Mouse (Mus musculus) heart, embryonic 14.5 days (tissue): ENCODE measurements around the gene Sh3pxd2a. TPM values are rescaled to one million over a fixed set of nuclear protein-coding genes. Genes with fewer than 3 reads are reported as not detected.

Source experiments
- ATAC-seq: fragments of 200-750 bp; cut with Nextera tagmentation; 2 replicates; pipeline ENCODE4 v1.8.0; 2017; ENCODE audit warnings: low read depth, moderate TSS enrichment; ENCODE audit not compliant: insufficient number of reproducible peaks, insufficient read depth, low FRiP score
- H3K27ac ChIP-seq, 2 experiments: fragments of 200-500 bp in 1 of 2; fragments of 300-500 bp in 1 of 2; sonication (generic) in 1 of 2; replicated peaks in 1 of 2; 2 replicates each; pipeline ENCODE4 v1.5.1; 2012 to 2014; ENCODE audit warnings: low read depth in 2 of 2, low read length in 2 of 2, control low read depth in 1 of 2, mild to moderate bottlenecking in 1 of 2, mixed read lengths in 1 of 2; ENCODE audit not compliant: control insufficient read depth in 1 of 2, insufficient read depth in 1 of 2
- H3K27me3 ChIP-seq: fragments of 300-500 bp; sonication (generic); 2 replicates; pipeline ENCODE4 v1.6.1; 2014; ENCODE audit warnings: mild to moderate bottlenecking, low read length, control low read depth; ENCODE audit not compliant: control insufficient read depth, insufficient read depth
- H3K36me3 ChIP-seq: fragments of 300-500 bp; sonication (generic); 2 replicates; pipeline ENCODE4 v1.6.1; 2014; ENCODE audit warnings: mild to moderate bottlenecking, control low read depth, low read length, mixed read lengths; ENCODE audit not compliant: control insufficient read depth, insufficient read depth
- H3K4me1 ChIP-seq, 2 experiments: fragments of 200-500 bp in 1 of 2; fragments of 300-500 bp in 1 of 2; sonication (generic) in 1 of 2; 2 replicates each; pipeline ENCODE4 v1.6.1; 2012 to 2014; ENCODE audit warnings: low read length in 2 of 2, control low read depth in 1 of 2, mixed read lengths in 1 of 2; ENCODE audit not compliant: control insufficient read depth in 2 of 2, insufficient read depth in 2 of 2
- H3K4me2 ChIP-seq: fragments of 300-500 bp; sonication (generic); 2 replicates; pipeline ENCODE4 v1.6.1; 2014; ENCODE audit warnings: mild to moderate bottlenecking, low read length
- H3K4me3 ChIP-seq, 2 experiments: fragments of 200-500 bp in 1 of 2; fragments of 300-500 bp in 1 of 2; sonication (generic) in 1 of 2; 2 replicates each; pipeline ENCODE4 v1.5.1; 2012 to 2014; ENCODE audit warnings: low read length in 2 of 2, mild to moderate bottlenecking in 2 of 2, control low read depth in 1 of 2, low read depth in 1 of 2, moderate library complexity in 1 of 2; ENCODE audit not compliant: control insufficient read depth in 1 of 2, insufficient read depth in 1 of 2
- H3K9ac ChIP-seq: fragments of 300-500 bp; sonication (generic); 2 replicates; pipeline ENCODE4 v1.6.1; 2014; ENCODE audit warnings: mild to moderate bottlenecking, low read length
- H3K9me3 ChIP-seq: fragments of 300-500 bp; sonication (generic); 2 replicates; pipeline ENCODE4 v1.6.1; 2016; ENCODE audit warnings: low read length, control low read depth; ENCODE audit not compliant: control insufficient read depth
- WGBS: fragments of 180-500 bp; shearing (Covaris S2); extraction: QIAGEN DNeasy Blood & Tissue Kit; methylation state at CpG from one replicate; pipeline ENCODE4 v1.1.7; 2014; 5-methylcytosine and 5-hydroxymethylcytosine counted together
- polyA plus RNA-seq: library from polyadenylated mRNA; unstranded; fragments of >200 nt; fragmentation: Nextera tagmentation; extraction: Ambion mirVana; gene quantifications from 2 replicates; pipeline ENCODE4 v1.2.1, GENCODE M21; 2014

The Sh3pxd2a gene
- 8.5 and 9.7 TPM in 2 replicates for polyA plus RNA-seq

GRCm38 (mm10) chr19:47464304-47465241, at the start of gene Sh3pxd2a:
Gene Sh3pxd2a, minus strand, starts transcription at chr19:47464401.
- peaks cover 13 to 47% of the 10 kb centered on the region in 2 experiments for H3K4me1 ChIP-seq
- no peaks in the 10 kb centered on the region; the same call in 1 of the 2 replicates for H3K9me3 ChIP-seq
- peak; percentile 84 for ATAC-seq
- H3K27ac ChIP-seq = peak within 1 kb of the TSS; percentile 83 to 96
- peak within 1 kb of the TSS; percentile 95 for H3K9ac ChIP-seq
- peak within 1 kb of the TSS; percentile 84 to 89 for H3K4me3 ChIP-seq
- WGBS = 1% methylated on average over 69 of the region's 70 CpGs
- peaks cover 15% of the 10 kb centered on the region for H3K36me3 ChIP-seq
- no peaks in the 10 kb centered on the region for H3K27me3 ChIP-seq
- H3K4me2 ChIP-seq = peak within 1 kb of the TSS; percentile 79

DNA sequence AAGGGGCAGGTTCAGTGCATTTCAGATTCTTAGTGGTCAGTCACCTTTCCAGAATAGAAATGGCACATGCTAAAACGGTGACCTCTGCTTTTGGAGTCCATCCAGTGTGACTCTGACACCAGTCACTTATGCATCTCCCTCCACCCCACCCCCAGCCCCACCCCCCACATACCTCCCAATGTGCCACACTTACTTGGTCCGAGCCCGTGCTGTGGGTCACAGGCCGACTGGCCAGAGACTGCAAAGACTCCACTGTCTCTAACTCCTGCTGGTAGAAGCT, 49.4 kb upstream of the Sh3pxd2a start:
- peak; percentile 24; the same call in 1 of the 2 replicates for ATAC-seq
- Histone ChIP-seq H3K9ac (no peak overlapping the region), H3K36me3 (peaks cover 37% of the 10 kb centered on the region), H3K4me2 (no peak overlapping the region), H3K27me3 (no peaks in the 10 kb centered on the region), H3K4me3 (no peak overlapping the region), H3K9me3 (no peaks in the 10 kb centered on the region), H3K27ac (peak overlapping the region; percentile 63 to 86), H3K4me1 (peaks cover 33 to 67% of the 10 kb centered on the region in 2 experiments)
- WGBS = 24% methylated on average over 4 of the region's 4 CpGs

DNA sequence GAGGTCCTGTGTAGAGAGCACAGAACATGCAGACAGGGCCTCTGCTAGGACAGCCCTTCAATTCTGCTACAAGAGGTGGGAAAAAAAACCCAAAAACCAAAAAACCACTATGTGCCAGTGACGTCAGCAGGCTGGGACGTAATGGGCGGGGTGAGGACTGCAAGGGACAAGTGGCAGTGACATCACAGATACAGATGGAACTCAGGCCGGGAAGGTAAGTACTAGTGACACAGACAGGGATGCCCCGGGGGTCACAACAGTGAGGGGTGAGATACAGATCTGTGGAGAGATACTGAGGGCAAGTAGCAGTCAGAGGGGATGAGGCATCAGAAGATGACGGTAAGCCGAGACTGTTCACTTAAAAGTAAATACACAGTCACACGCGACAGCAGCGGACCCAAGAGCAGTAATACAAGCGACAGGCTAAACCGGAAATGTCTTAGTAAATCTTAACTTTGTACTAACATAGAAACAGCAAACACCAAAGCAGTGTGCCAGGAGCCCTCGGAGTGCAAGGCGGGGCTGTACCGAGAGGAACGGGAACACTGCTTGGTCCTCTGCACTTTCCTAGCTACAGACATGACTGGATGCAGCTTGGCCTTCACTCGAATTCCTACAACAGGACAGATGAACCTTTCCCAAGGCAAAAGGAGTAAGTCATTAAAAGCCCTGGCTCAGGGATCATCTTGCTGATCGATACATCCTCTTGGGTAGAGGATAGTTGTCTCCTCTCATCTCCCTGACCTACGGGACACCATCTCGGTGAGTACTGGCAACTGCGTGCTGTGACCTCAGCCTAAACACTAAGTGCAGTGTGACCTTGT, 48.8 kb upstream of the Sh3pxd2a start:
- WGBS = 68% methylated on average over 21 of the region's 21 CpGs
- H3K4me1 ChIP-seq = peaks cover 36 to 73% of the 10 kb centered on the region in 2 experiments
- H3K4me2 ChIP-seq = no peak overlapping the region
- no peak overlapping the region for H3K4me3 ChIP-seq
- H3K27me3 ChIP-seq = no peaks in the 10 kb centered on the region
- ATAC-seq = no peak
- H3K27ac ChIP-seq = peak overlapping the region; percentile 63 to 86
- H3K9me3 ChIP-seq = no peaks in the 10 kb centered on the region
- no peak overlapping the region; the same call in 1 of the 2 replicates for H3K9ac ChIP-seq
- peaks cover 37% of the 10 kb centered on the region for H3K36me3 ChIP-seq

DNA sequence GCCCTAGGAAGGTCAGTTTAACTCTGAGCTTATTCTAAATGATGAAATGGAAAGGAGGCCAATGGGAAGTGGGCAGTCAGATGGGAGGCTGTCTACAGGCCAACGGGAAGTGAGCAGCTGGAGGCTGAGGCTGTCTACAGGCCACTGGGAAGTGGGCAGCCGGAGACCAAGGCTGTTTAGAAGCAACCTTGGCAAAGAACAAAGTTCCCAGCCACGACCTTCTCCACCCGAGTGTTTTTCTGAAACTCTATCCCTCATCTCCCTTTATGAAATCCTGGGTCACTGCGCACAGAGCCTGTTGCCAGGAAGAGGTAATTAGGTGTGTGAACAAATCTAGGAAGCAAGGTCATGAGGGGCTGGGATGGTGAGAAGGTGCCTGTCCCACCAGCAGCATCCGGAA, 47.8 kb upstream of the Sh3pxd2a start:
- Histone ChIP-seq H3K4me2 (no peak overlapping the region), H3K9me3 (no peaks in the 10 kb centered on the region), H3K4me1 (peaks cover 36 to 77% of the 10 kb centered on the region in 2 experiments), H3K4me3 (no peak overlapping the region), H3K27me3 (no peaks in the 10 kb centered on the region), H3K9ac (no peak overlapping the region), H3K36me3 (peaks cover 37% of the 10 kb centered on the region), H3K27ac (peak overlapping the region in 1 of 2 experiments; percentile 86)
- ATAC-seq = no peak
- 72% methylated on average over 6 of the region's 6 CpGs for WGBS

GRCm38 (mm10) chr19:47511294-47511675, 47.1 kb upstream of the Sh3pxd2a start:
- Histone ChIP-seq H3K4me2 (no peak overlapping the region), H3K4me1 (peaks cover 36 to 75% of the 10 kb centered on the region in 2 experiments), H3K27me3 (no peaks in the 10 kb centered on the region), H3K9ac (no peak overlapping the region), H3K4me3 (no peak overlapping the region), H3K27ac (peak overlapping the region; percentile 85 to 86), H3K36me3 (peaks cover 35% of the 10 kb centered on the region), H3K9me3 (no peaks in the 10 kb centered on the region)
- no peak for ATAC-seq
- 73% methylated on average over 7 of the region's 7 CpGs for WGBS

DNA sequence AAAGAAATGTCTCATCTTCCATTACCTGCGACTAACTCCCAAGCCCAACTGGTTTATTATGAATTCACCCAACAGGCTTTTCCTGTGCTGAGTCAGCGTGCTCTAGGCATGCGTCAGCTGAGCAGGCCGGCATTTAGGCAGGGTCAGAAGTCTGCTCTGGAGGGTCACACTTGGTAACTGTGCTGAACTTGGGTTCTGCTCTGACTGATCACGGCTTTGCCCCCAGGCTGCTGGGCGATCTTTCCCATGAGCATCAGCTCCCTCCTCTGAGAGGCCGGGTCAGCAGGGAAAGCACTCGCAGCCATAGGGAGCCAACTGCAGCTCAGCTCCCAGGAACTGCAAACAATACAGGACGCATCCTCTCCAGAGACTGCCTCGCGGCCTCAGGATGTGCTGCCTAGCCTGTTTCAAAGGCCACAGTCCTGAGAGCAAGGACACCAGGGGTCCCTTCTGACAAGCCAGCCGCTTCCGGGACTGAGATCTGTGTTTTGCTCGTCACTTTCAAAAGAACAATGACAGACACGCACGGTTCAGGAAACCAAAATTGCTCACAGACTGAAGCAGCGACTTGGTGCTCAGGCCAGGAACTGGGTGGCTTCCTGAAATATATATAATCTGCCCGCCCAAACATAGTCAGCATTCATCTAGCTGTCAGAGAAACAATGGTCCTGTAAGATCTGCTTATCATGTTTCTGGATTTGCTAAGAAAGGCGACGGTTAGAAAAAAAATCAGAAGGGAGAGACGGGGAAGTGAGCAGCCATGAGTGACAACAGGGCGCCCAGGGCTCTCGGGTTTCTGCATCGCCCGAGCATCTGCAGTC, 46.5 kb upstream of the Sh3pxd2a start:
- Histone ChIP-seq H3K4me3 (no peak overlapping the region), H3K27me3 (no peaks in the 10 kb centered on the region), H3K4me2 (peak overlapping the region; percentile 24), H3K4me1 (peaks cover 33 to 75% of the 10 kb centered on the region in 2 experiments), H3K9me3 (no peaks in the 10 kb centered on the region), H3K36me3 (peaks cover 33% of the 10 kb centered on the region), H3K9ac (peak overlapping the region; percentile 36), H3K27ac (peak overlapping the region; percentile 85 to 86)
- peak; percentile 24 for ATAC-seq
- 36% methylated on average over 25 of the region's 25 CpGs for WGBS

- WGBS = 54% methylated on average over 7 of the region's 7 CpGs
- H3K9me3 ChIP-seq = no peaks in the 10 kb centered on the region
- peak overlapping the region; percentile 36; the same call in 1 of the 2 replicates for H3K9ac ChIP-seq
- H3K4me1 ChIP-seq = peaks cover 33 to 70% of the 10 kb centered on the region in 2 experiments
- H3K27ac ChIP-seq = peak overlapping the region; percentile 85 to 86
- H3K36me3 ChIP-seq = peaks cover 30% of the 10 kb centered on the region
- ATAC-seq = no peak
- no peaks in the 10 kb centered on the region for H3K27me3 ChIP-seq
- peak overlapping the region; percentile 24 for H3K4me2 ChIP-seq
- H3K4me3 ChIP-seq = no peak overlapping the region
Observed at GRCm38 (mm10) chr19:47510135-47510472, 45.9 kb upstream of the Sh3pxd2a start.
